Mouse (Mus musculus): ENCODE measurements at regions not wholly inside any gene's neighbourhood (a gene's known extent, or its start where the extent isn't known, plus 50 kb on each side); places are given as distances from the start of the nearest gene placed in this dataset.

- Histone ChIP-seq H3K4me2 (ENCODE audit: insufficient read depth, low read depth, poor library complexity, severe bottlenecking) (no peak overlapping the region), H3K4me3 (replicated peaks in 1 of 3; ENCODE audit: low read depth in 2 of 3, low read length in 2 of 3, poor library complexity in 1 of 3) (no peak overlapping the region), H3K9me3 (replicated peaks; ENCODE audit: low read length) (no peaks in the 10 kb centered on the region), H3K4me1 (ENCODE audit: control insufficient read depth in 1 of 2, insufficient read depth in 2 of 2) (no peaks in the 10 kb centered on the region), H3K27ac (ENCODE audit: insufficient read depth, low read depth) (no peak overlapping the region), H3K9ac (ENCODE audit: insufficient read depth, low read depth) (no peak overlapping the region), H3K79me2 (replicated peaks; ENCODE audit: control insufficient read depth, extremely low read depth, insufficient read depth, poor library complexity, severe bottlenecking) (no peaks in the 10 kb centered on the region), H3K36me3 (replicated peaks in 1 of 2; ENCODE audit: control insufficient read depth in 1 of 2, insufficient read depth in 1 of 2, low read length in 1 of 2) (no peaks in the 10 kb centered on the region), H3K27me3 (replicated peaks) (no peaks in the 10 kb centered on the region)
- dilution Hi-C loops (cut with MboI; ENCODE audit: extremely low pct_ligation_motif_present, extremely low pct_unique_long_range_greater_than_20kb, low sequenced_read_pairs) (no loop called here), in situ Hi-C loops (cut with MboI; ENCODE audit: low pct_ligation_motif_present, low pct_unique_long_range_greater_than_20kb, low sequenced_read_pairs) (no loop called here)
- TF ChIP-seq ZKSCAN1 (IDR thresholded peaks at IDR 0.05; ENCODE audit: borderline replicate concordance, low read depth, low read length), result no peak
- peak; percentile 71; the same call in 1 of the 2 replicates for TF ChIP-seq MAFK (IDR thresholded peaks at IDR 0.05; ENCODE audit: insufficient replicate concordance, low read length)
- DNase-seq (ENCODE audit: extremely low read depth), result no peak
Measured at GRCm38 (mm10) chr2:81506985-81507384, 546.0 kb upstream of the Zfp804a start.

- no peaks in the 10 kb centered on the region for H3K79me2 ChIP-seq (replicated peaks; ENCODE audit: control insufficient read depth, extremely low read depth, insufficient read depth, poor library complexity, severe bottlenecking)
- H3K4me3 ChIP-seq (replicated peaks in 1 of 3; ENCODE audit: low read depth in 2 of 3, low read length in 2 of 3, poor library complexity in 1 of 3), result no peak overlapping the region
- no peaks in the 10 kb centered on the region for H3K36me3 ChIP-seq (replicated peaks in 1 of 2; ENCODE audit: control insufficient read depth in 1 of 2, insufficient read depth in 1 of 2, low read length in 1 of 2)
- H3K4me1 ChIP-seq (ENCODE audit: control insufficient read depth in 1 of 2, insufficient read depth in 2 of 2), result no peaks in the 10 kb centered on the region
- in situ Hi-C loops (cut with MboI; ENCODE audit: low pct_ligation_motif_present, low pct_unique_long_range_greater_than_20kb, low sequenced_read_pairs) (no loop called here), dilution Hi-C loops (cut with MboI; ENCODE audit: extremely low pct_ligation_motif_present, extremely low pct_unique_long_range_greater_than_20kb, low sequenced_read_pairs) (no loop called here)
- no peak overlapping the region for H3K4me2 ChIP-seq (ENCODE audit: insufficient read depth, low read depth, poor library complexity, severe bottlenecking)
- H3K9ac ChIP-seq (ENCODE audit: insufficient read depth, low read depth), result no peak overlapping the region
- no peak for DNase-seq (ENCODE audit: extremely low read depth)
- TF ChIP-seq CTCF (conservative IDR thresholded peaks at IDR 0.05 in 1 of 2, IDR thresholded peaks at IDR 0.05 in 1 of 2; ENCODE audit: low read depth in 2 of 2, low read length in 2 of 2) (no peak), NRF1 (IDR thresholded peaks at IDR 0.05; ENCODE audit: low read depth, low read length) (no peak), TCF12 (IDR thresholded peaks at IDR 0.05; ENCODE audit: low read depth, low read length) (no peak), ZKSCAN1 (IDR thresholded peaks at IDR 0.05; ENCODE audit: borderline replicate concordance, low read depth, low read length) (no peak), SMC3 (IDR thresholded peaks at IDR 0.05; ENCODE audit: low read depth, low read length) (no peak), IRF4 (IDR thresholded peaks at IDR 0.05; ENCODE audit: low read depth, low read length) (no peak), BHLHE40 (IDR thresholded peaks at IDR 0.05; ENCODE audit: low read depth, low read length) (no peak), SIN3A (IDR thresholded peaks at IDR 0.05; ENCODE audit: low read length) (no peak), NELFE (IDR thresholded peaks at IDR 0.05; ENCODE audit: low read depth, low read length) (no peak), POLR2A (IDR thresholded peaks at IDR 0.05; ENCODE audit: low read depth, low read length) (no peak), E2F4 (IDR thresholded peaks at IDR 0.05; ENCODE audit: insufficient replicate concordance, low read depth, low read length) (no peak), GABPA (IDR thresholded peaks at IDR 0.05; ENCODE audit: insufficient replicate concordance, low read depth, low read length) (no peak), ZMIZ1 (IDR thresholded peaks at IDR 0.05; ENCODE audit: low read depth, low read length) (no peak), MAFK (IDR thresholded peaks at IDR 0.05; ENCODE audit: insufficient replicate concordance, low read length) (no peak), MAZ (IDR thresholded peaks at IDR 0.05; ENCODE audit: low read depth, low read length) (no peak), EP300 (IDR thresholded peaks at IDR 0.05; ENCODE audit: low read length) (no peak), JUND (conservative IDR thresholded peaks at IDR 0.05; ENCODE audit: low read depth, low read length) (no peak), POLR2AphosphoS2 (IDR thresholded peaks at IDR 0.05; ENCODE audit: low read depth, low read length) (no peak), USF2 (conservative IDR thresholded peaks at IDR 0.05; ENCODE audit: low read depth, low read length) (no peak)
- H3K27me3 ChIP-seq (replicated peaks), result no peaks in the 10 kb centered on the region
- no peak overlapping the region for H3K27ac ChIP-seq (ENCODE audit: insufficient read depth, low read depth)
- no peaks in the 10 kb centered on the region for H3K9me3 ChIP-seq (replicated peaks; ENCODE audit: low read length)
Measured at GRCm38 (mm10) chr2:81513030-81513579, 539.9 kb upstream of the Zfp804a start.

Data from CH12.LX (cell line).